Mouse (Mus musculus): ENCODE results near the gene Pspn. TPM values are rescaled to one million over a fixed set of nuclear protein-coding genes. Genes with fewer than 3 reads are reported as not detected.

Gene Pspn
- total and polyA plus RNA-seq, 3 experiments = 1.0 TPM; not detected in 2

- no peaks in the 10 kb centered on the region for H3K79me2 ChIP-seq (ENCODE audit: control insufficient read depth, insufficient read depth, low read length, poor library complexity)
- H3K9ac ChIP-seq (ENCODE audit: control insufficient read depth, low read depth, low read length, poor library complexity, severe bottlenecking) = no peak overlapping the region
- H3K9me3 ChIP-seq (replicated peaks; ENCODE audit: insufficient read depth, low read length) = no peaks in the 10 kb centered on the region
- TF ChIP-seq MAX (IDR thresholded peaks at IDR 0.05; ENCODE audit: low read length) = no peak
- no peak for TF ChIP-seq ZC3H11A (IDR thresholded peaks at IDR 0.05; ENCODE audit: low read depth, low read length)
- no peak for TF ChIP-seq RAD21 (IDR thresholded peaks at IDR 0.05; ENCODE audit: low read depth, low read length)
- H3K27ac ChIP-seq (ENCODE audit: control insufficient read depth, low read depth, low read length) = no peak overlapping the region
- no peak for DNase-seq (ENCODE audit: low read depth, low spot score)
- H3K27me3 ChIP-seq (ENCODE audit: control insufficient read depth in 1 of 2, insufficient read depth in 2 of 2, low read length in 2 of 2) = peaks cover 10 to 46% of the 10 kb centered on the region in 2 experiments
- no peaks in the 10 kb centered on the region for H3K36me3 ChIP-seq (ENCODE audit: control insufficient read depth in 1 of 2, insufficient read depth in 2 of 2, low read length in 2 of 2)
- H3K4me3 ChIP-seq (ENCODE audit: control insufficient read depth in 1 of 2, insufficient read depth in 1 of 2, low read depth in 2 of 2, low read length in 2 of 2) = no peak overlapping the region
- H3K4me1 ChIP-seq (ENCODE audit: control insufficient read depth in 1 of 2, insufficient read depth in 2 of 2, low read length in 2 of 2) = no peaks in the 10 kb centered on the region
Observed at GRCm38 (mm10) chr17:56970081-56970480, 29.7 kb downstream of the Pspn start.

- DNase-seq (ENCODE audit: low read depth, low spot score) = no peak
- Histone ChIP-seq H3K36me3 (ENCODE audit: control insufficient read depth in 1 of 2, insufficient read depth in 2 of 2, low read length in 2 of 2) (no peaks in the 10 kb centered on the region), H3K9me3 (replicated peaks; ENCODE audit: insufficient read depth, low read length) (no peaks in the 10 kb centered on the region)
Observed at GRCm38 (mm10) chr17:56969321-56969720, 30.5 kb downstream of the Pspn start.

GRCm38 (mm10) chr17:56963646-56964045 is 36.2 kb downstream of the Pspn start:
- Histone ChIP-seq H3K4me1 (ENCODE audit: control insufficient read depth in 1 of 2, insufficient read depth in 2 of 2, low read length in 2 of 2) (no peaks in the 10 kb centered on the region), H3K36me3 (ENCODE audit: control insufficient read depth in 1 of 2, insufficient read depth in 2 of 2, low read length in 2 of 2) (no peaks in the 10 kb centered on the region), H3K4me3 (ENCODE audit: control insufficient read depth in 1 of 2, insufficient read depth in 1 of 2, low read depth in 2 of 2, low read length in 2 of 2) (no peak overlapping the region), H3K79me2 (ENCODE audit: control insufficient read depth, insufficient read depth, low read length, poor library complexity) (no peaks in the 10 kb centered on the region), H3K9me3 (replicated peaks; ENCODE audit: insufficient read depth, low read length) (no peaks in the 10 kb centered on the region), H3K27me3 (ENCODE audit: control insufficient read depth in 1 of 2, insufficient read depth in 2 of 2, low read length in 2 of 2) (peaks cover 7 to 31% of the 10 kb centered on the region in 2 experiments), H3K27ac (ENCODE audit: control insufficient read depth, low read depth, low read length) (no peak overlapping the region), H3K9ac (ENCODE audit: control insufficient read depth, low read depth, low read length, poor library complexity, severe bottlenecking) (no peak overlapping the region)
- TF ChIP-seq TAL1 (IDR thresholded peaks at IDR 0.05; ENCODE audit: low read length) (no peak), CHD1 (IDR thresholded peaks at IDR 0.05; ENCODE audit: low read depth, low read length) (no peak), USF1 (IDR thresholded peaks at IDR 0.05; ENCODE audit: low read depth, low read length) (no peak), ETS1 (IDR thresholded peaks at IDR 0.05; ENCODE audit: low read depth, low read length) (no peak), ZC3H11A (IDR thresholded peaks at IDR 0.05; ENCODE audit: low read depth, low read length) (no peak), ELF1 (IDR thresholded peaks at IDR 0.05; ENCODE audit: low read depth, low read length) (no peak), RAD21 (IDR thresholded peaks at IDR 0.05; ENCODE audit: low read depth, low read length) (no peak), USF2 (IDR thresholded peaks at IDR 0.05; ENCODE audit: borderline replicate concordance in 1 of 2, insufficient read depth in 1 of 2, low read depth in 1 of 2, low read length in 2 of 2) (no peak), GATA1 (IDR thresholded peaks at IDR 0.05; ENCODE audit: low read depth, low read length) (no peak), SMC3 (IDR thresholded peaks at IDR 0.05; ENCODE audit: low read depth, low read length) (no peak), MYC (IDR thresholded peaks at IDR 0.05; ENCODE audit: low read depth, low read length) (no peak), MYB (IDR thresholded peaks at IDR 0.05; ENCODE audit: low read depth, low read length) (no peak), MEF2A (IDR thresholded peaks at IDR 0.05; ENCODE audit: extremely low read depth, insufficient replicate concordance, low read depth, low read length, poor library complexity, severe bottlenecking) (no peak), GABPA (IDR thresholded peaks at IDR 0.05; ENCODE audit: low read depth, low read length) (no peak), POLR2A (IDR thresholded peaks at IDR 0.05; ENCODE audit: control insufficient read depth in 1 of 2, insufficient read depth in 1 of 2, low read depth in 1 of 2, low read length in 2 of 2, poor library complexity in 1 of 2) (no peak), MXI1 (IDR thresholded peaks at IDR 0.05; ENCODE audit: low read depth, low read length) (no peak), ZNF384 (IDR thresholded peaks at IDR 0.05; ENCODE audit: low read depth, low read length) (no peak), CTCF (IDR thresholded peaks at IDR 0.05 in 2 of 3, conservative IDR thresholded peaks at IDR 0.05 in 1 of 3; ENCODE audit: control insufficient read depth in 1 of 3, insufficient read depth in 1 of 3, low read depth in 2 of 3, low read length in 3 of 3, poor library complexity in 1 of 3, severe bottlenecking in 1 of 3) (no peak), E2F4 (IDR thresholded peaks at IDR 0.05; ENCODE audit: borderline replicate concordance, low read depth, low read length) (no peak)
- DNase-seq (ENCODE audit: low read depth, low spot score) = no peak

More at GRCm38 (mm10) chr17:56969321-56969720, 30.5 kb downstream of the Pspn start:
- Histone ChIP-seq H3K79me2 (ENCODE audit: control insufficient read depth, insufficient read depth, low read length, poor library complexity) (no peaks in the 10 kb centered on the region), H3K4me3 (ENCODE audit: control insufficient read depth in 1 of 2, insufficient read depth in 1 of 2, low read depth in 2 of 2, low read length in 2 of 2) (no peak overlapping the region), H3K27me3 (ENCODE audit: control insufficient read depth in 1 of 2, insufficient read depth in 2 of 2, low read length in 2 of 2) (peaks cover 12 to 48% of the 10 kb centered on the region in 2 experiments), H3K4me1 (ENCODE audit: control insufficient read depth in 1 of 2, insufficient read depth in 2 of 2, low read length in 2 of 2) (no peaks in the 10 kb centered on the region), H3K27ac (ENCODE audit: control insufficient read depth, low read depth, low read length) (no peak overlapping the region), H3K9ac (ENCODE audit: control insufficient read depth, low read depth, low read length, poor library complexity, severe bottlenecking) (no peak overlapping the region)
- TF ChIP-seq MAX (IDR thresholded peaks at IDR 0.05; ENCODE audit: low read length) (no peak), GABPA (IDR thresholded peaks at IDR 0.05; ENCODE audit: low read depth, low read length) (no peak), E2F4 (IDR thresholded peaks at IDR 0.05; ENCODE audit: borderline replicate concordance, low read depth, low read length) (no peak), JUND (IDR thresholded peaks at IDR 0.05; ENCODE audit: low read depth, low read length) (no peak), UBTF (IDR thresholded peaks at IDR 0.05; ENCODE audit: borderline replicate concordance, insufficient read depth, low read depth, low read length) (no peak), KAT2A (conservative IDR thresholded peaks at IDR 0.05; ENCODE audit: low read depth, low read length) (no peak)
